Mouse (Mus musculus) right cerebral cortex, postnatal 25 days (tissue): ENCODE results near the gene S100a13.

ENCODE experiments used
- DNase-seq: peaks from one replicate; pipeline ENCODE4 v3.0.0; 2022

The S100a13 gene

DNA sequence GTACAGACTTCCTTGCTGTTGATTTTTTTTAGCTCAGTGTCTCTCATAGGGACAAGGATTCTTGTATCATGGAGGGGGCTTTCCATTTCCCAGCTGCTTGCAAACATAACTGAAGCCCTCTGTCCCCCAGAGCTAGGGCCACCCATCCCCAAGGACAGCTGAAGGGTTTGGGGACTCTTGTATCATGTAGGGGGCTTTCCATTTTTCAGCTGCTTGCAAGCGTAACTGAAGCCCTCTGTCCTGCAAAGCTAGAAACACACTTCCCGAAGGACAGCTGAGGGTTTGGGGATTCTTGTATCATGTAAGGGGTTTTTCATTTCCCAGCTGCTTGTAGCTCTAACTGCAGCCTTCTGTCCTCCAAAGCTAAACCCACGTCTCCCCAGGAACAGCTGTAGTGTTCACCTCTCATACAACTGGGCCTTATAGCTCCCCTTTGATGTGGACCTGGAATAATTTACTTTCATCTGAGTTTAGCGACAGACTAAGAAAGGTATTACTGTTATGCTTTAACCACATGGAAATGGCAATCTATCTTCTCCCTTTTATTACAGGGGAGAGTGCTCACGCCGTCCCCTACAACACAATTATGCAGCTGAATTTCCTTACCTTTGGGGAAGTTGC, 45.9 kb downstream of the S100a13 start, which contains the start of gene S100a3:
Gene S100a3, plus strand, starts transcription at position 571 of the 621 bp plus-strand sequence.
- no peak for DNase-seq
